Mouse (Mus musculus) embryonic fibroblast, embryonic 13.5 days (primary cell): ENCODE results near the gene Mylk.

Source experiments
- CTCF ChIP-seq: IDR thresholded peaks from 2 replicates; pipeline ENCODE4 v1.5.1; 2011; ENCODE audit warnings: mild to moderate bottlenecking, control low read depth, low read length, moderate library complexity, borderline replicate concordance; ENCODE audit not compliant: insufficient read depth
- POLR2A ChIP-seq: IDR thresholded peaks from 2 replicates; pipeline ENCODE4 v1.6.1; 2011; ENCODE audit warnings: low read depth, mild to moderate bottlenecking, control low read depth, low read length, moderate library complexity

- no peak for TF ChIP-seq POLR2A
- TF ChIP-seq CTCF = no peak
These were observed 6.3 kb upstream of the Mylk start for GRCm38 (mm10) chr16:34738656-34739233.
